Mouse (Mus musculus) adrenal gland, postnatal 0 days (tissue): ENCODE data around the gene Fbxo27. TPM values are rescaled to one million over a fixed set of nuclear protein-coding genes. Genes with fewer than 3 reads are reported as not detected.

Source experiments
- polyA plus RNA-seq: library from polyadenylated mRNA; unstranded; fragments of >200 nt; fragmentation: Nextera tagmentation; extraction: Ambion mirVana; gene quantifications from 2 replicates; pipeline ENCODE4 v1.2.1, GENCODE M21; 2015

Gene Fbxo27
- polyA plus RNA-seq, result 3.2 and 5.1 TPM in 2 replicates

GRCm38 (mm10) chr7:28692545-28693320, at the start of gene Fbxo27:
Gene Fbxo27, plus strand, starts transcription at chr7:28692849.

DNA sequence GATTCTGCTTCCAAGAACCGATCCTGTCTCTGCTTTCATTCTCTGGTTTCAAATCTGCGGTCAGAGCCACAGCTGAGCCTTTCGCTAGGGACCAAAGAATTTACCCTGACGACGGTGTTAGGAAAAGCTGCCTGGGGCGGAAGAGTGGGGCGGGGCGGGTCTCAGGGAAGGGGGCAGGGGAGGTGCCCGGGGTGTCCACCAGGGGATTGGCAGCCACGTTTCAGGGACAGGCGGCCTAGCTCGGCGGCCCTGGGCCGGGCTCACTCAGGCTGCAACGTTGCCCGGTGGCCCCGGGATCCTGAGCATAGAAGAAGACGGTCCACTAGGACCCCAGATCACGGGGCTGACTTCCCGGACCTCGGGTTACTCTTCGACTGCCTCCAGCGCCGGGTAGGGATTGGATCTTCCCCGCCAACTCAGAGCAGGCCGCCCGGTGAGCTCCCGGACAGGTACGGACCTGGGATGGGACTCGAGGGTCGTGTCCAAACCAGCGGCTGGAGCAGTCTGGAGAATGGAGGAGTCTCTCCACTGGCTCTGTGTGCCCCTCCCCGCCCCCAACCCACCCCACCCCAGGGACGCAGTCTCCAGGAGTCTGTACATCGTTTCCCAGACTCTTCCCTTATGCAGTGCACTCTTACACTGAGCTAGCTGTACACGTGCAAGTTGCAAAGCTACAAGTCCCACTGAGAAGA, 24.1 kb downstream of the Fbxo27 start, which contains the start of gene Fbxo17:
Fbxo17 (plus strand) TSS at position 215 of the 692 bp plus-strand sequence.

DNA sequence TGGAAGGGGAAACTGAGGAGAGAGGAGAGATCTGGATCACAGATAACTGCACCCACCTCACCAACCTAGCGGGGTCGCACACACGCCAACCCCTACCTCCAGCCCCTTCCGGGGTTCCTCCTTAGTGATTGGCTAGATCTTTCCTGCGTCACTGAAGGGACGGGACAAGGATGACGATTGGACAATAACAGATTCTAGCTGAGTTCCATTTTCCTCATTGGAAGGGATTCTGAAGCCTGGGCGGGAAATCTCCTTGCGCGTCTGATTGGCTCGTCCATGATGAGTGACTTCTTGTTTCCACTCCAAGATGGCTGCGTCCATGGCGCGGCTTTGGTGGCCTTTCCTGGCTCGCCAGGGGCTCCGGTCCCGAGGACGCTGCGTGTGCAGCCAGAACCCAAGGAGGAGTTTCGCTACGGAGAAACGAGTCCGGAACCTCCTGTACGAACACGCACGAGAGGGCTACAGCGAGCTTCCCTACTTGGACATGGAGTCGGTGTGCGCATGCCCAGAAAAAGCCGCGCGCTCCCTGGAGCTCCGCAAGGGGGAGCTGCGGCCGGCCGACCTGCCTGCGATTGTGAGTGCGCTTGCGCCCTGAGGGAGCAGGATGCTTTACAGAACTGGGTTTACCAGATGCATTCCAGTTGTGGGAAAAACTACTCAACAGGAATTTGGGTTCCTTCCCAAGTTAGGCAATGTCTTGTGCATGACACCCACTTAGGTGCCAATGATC, 49.2 kb downstream of the Fbxo27 start, which contains the start of the genes Mrps12 and Sars2:
Mrps12 (minus strand) TSS at position 112 of the 730 bp plus-strand sequence.
Sars2 (plus strand) TSS at position 284 of the 730 bp plus-strand sequence.

Other genes with a start within 250 kb of the Fbxo27 start
- gene Lrfn1, start 240.9 kb upstream of the Fbxo27 start, polyA plus RNA-seq, result 3.4 and 5.3 TPM in 2 replicates
- gene Ifnl2, start 182.4 kb upstream of the Fbxo27 start, polyA plus RNA-seq, result not detected in 2 replicates
- gene Ifnl3, start 170.0 kb upstream of the Fbxo27 start, polyA plus RNA-seq, result not detected in 2 replicates
- 0.26 and 0.57 TPM in 2 replicates for gene Sycn, start 152.0 kb upstream of the Fbxo27 start, polyA plus RNA-seq
- gene Nccrp1, start 145.6 kb upstream of the Fbxo27 start, polyA plus RNA-seq, result 0.13 TPM in 1 of 2 replicates, not detected in the other
- gene Samd4b, start 94.7 kb upstream of the Fbxo27 start, polyA plus RNA-seq, result 17.9 and 20.9 TPM in 2 replicates
- gene Pak4, start 94.7 kb upstream of the Fbxo27 start, polyA plus RNA-seq, result 12.7 and 20.0 TPM in 2 replicates
- gene Acp7, start 61.5 kb upstream of the Fbxo27 start, polyA plus RNA-seq, result 0.17 TPM in 1 of 2 replicates, not detected in the other
- gene Fbxo17, start 24.0 kb downstream of the Fbxo27 start, polyA plus RNA-seq, result 6.4 and 12.2 TPM in 2 replicates
- gene Mrps12, start 49.0 kb downstream of the Fbxo27 start, polyA plus RNA-seq, result 130 and 197 TPM in 2 replicates
- gene Sars2, start 49.1 kb downstream of the Fbxo27 start, polyA plus RNA-seq, result 7.9 and 19.9 TPM in 2 replicates
- gene Ccer2, start 63.3 kb downstream of the Fbxo27 start, polyA plus RNA-seq, result not detected in 2 replicates
- 46.5 and 52.2 TPM in 2 replicates for gene Sirt2, start 73.9 kb downstream of the Fbxo27 start, polyA plus RNA-seq
- 30.7 and 43.9 TPM in 2 replicates for gene Nfkbib, start 74.7 kb downstream of the Fbxo27 start, polyA plus RNA-seq
- gene Rinl, start 96.1 kb downstream of the Fbxo27 start, polyA plus RNA-seq, result 3.0 and 5.3 TPM in 2 replicates
- 156 and 183 TPM in 2 replicates for gene Hnrnpl, start 115.7 kb downstream of the Fbxo27 start, polyA plus RNA-seq
- 541 and 544 TPM in 2 replicates for gene Ech1, start 132.4 kb downstream of the Fbxo27 start, polyA plus RNA-seq
- 18.2 and 18.7 TPM in 2 replicates for gene Lgals4, start 141.0 kb downstream of the Fbxo27 start, polyA plus RNA-seq
- gene Lgals7, start 171.0 kb downstream of the Fbxo27 start, polyA plus RNA-seq, result 9.4 and 14.7 TPM in 2 replicates
- gene Capn12, start 188.6 kb downstream of the Fbxo27 start, polyA plus RNA-seq, result 0.46 TPM in 1 of 2 replicates, not detected in the other